Mouse (Mus musculus) limb, embryonic 14.5 days (tissue): Measurements from ENCODE around the gene Mrc1. TPM values are rescaled to one million over a fixed set of nuclear protein-coding genes. Genes with fewer than 3 reads are reported as not detected.

Experiments used
- ATAC-seq: fragments of 200-750 bp; cut with Nextera tagmentation; 2 replicates; pipeline ENCODE4 v1.8.0; 2017; ENCODE audit warnings: low read depth, moderate number of reproducible peaks, moderate TSS enrichment; ENCODE audit not compliant: low FRiP score
- DNase-seq: peaks from one replicate; pipeline ENCODE4 v3.0.0-alpha.2; 2015; ENCODE audit warnings: low spot score
- H3K27ac ChIP-seq: fragments of 300-500 bp; sonication (generic); replicated peaks from 2 replicates; pipeline ENCODE4 v1.5.1; 2014; ENCODE audit warnings: low read depth, mild to moderate bottlenecking, low read length, moderate library complexity, mixed read lengths
- H3K27me3 ChIP-seq: fragments of 300-500 bp; sonication (generic); 2 replicates; pipeline ENCODE4 v1.6.1; 2014; ENCODE audit warnings: low read length, mixed read lengths; ENCODE audit not compliant: control insufficient read depth, insufficient read depth
- H3K36me3 ChIP-seq: fragments of 300-500 bp; sonication (generic); 2 replicates; pipeline ENCODE4 v1.6.1; 2014; ENCODE audit warnings: mild to moderate bottlenecking, low read length, moderate library complexity, mixed read lengths; ENCODE audit not compliant: control insufficient read depth, insufficient read depth
- H3K4me1 ChIP-seq: fragments of 300-500 bp; sonication (generic); 2 replicates; pipeline ENCODE4 v1.6.1; 2014; ENCODE audit warnings: antibody characterized with exemption, low read length, mixed read lengths; ENCODE audit not compliant: control insufficient read depth, insufficient read depth
- H3K4me2 ChIP-seq: fragments of 300-500 bp; sonication (generic); replicated peaks from 2 replicates; pipeline ENCODE4 v1.6.1; 2014; ENCODE audit warnings: low read depth, mild to moderate bottlenecking, low read length, moderate library complexity; ENCODE audit not compliant: severe bottlenecking
- H3K4me3 ChIP-seq: fragments of 300-500 bp; sonication (generic); replicated peaks from 2 replicates; pipeline ENCODE4 v1.5.1; 2014; ENCODE audit warnings: low read length
- H3K9ac ChIP-seq: fragments of 300-500 bp; sonication (generic); 2 replicates; pipeline ENCODE4 v1.6.1; 2014; ENCODE audit warnings: mild to moderate bottlenecking, low read depth, low read length, moderate library complexity; ENCODE audit not compliant: severe bottlenecking
- H3K9me3 ChIP-seq: fragments of 300-500 bp; sonication (generic); 2 replicates; pipeline ENCODE4 v1.6.1; 2016; ENCODE audit warnings: low read length; ENCODE audit not compliant: control insufficient read depth
- POLR2A ChIP-seq: fragments of 200-500 bp; IDR thresholded peaks from 2 replicates; pipeline ENCODE4 v1.8.0; 2012; ENCODE audit warnings: inconsistent platforms, mild to moderate bottlenecking, moderate library complexity, borderline replicate concordance; ENCODE audit not compliant: insufficient read depth, insufficient read length; ENCODE audit errors: extremely low read depth
- WGBS: fragments of 180-500 bp; shearing (Covaris S2); extraction: QIAGEN DNeasy Blood & Tissue Kit; methylation state at CpG from one replicate; pipeline ENCODE4 v1.1.7; 2014; 5-methylcytosine and 5-hydroxymethylcytosine counted together
- polyA plus RNA-seq, 2 experiments: library from polyadenylated mRNA; depleted of rRNA in 1 of 2; stranded (reverse) in 1 of 2; unstranded in 1 of 2; fragments of >200 nt; fragmentation: Nextera tagmentation in 1 of 2; extraction: Ambion mirVana in 1 of 2; gene quantifications; 2 replicates each; pipeline versions ENCODE4 v1.2.1 to v1.2.3; 2012 to 2014

Mrc1 gene
- polyA plus RNA-seq, 2 experiments: 11.8 to 14.9 TPM

DNA sequence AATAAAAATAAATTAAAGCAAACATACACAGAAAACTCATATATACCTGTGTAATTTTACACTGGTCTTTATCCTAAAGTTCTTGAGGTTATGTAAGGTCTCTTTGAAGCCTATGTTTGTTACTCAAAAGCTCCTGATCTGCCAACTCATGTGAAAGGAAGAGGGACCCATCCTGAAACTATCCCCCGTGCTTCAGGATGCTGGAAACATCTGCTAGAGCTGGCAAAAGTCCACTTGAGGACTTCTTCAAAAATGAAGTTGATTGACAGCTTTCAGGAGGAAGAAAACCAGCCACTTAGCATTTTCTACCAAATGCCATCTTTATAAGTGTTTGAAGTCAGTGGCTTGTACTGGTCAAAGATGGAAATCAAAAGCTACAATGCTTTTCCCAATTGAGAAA, 40.0 kb downstream of the Mrc1 start:
- H3K36me3 ChIP-seq: no peaks in the 10 kb centered on the region
- no peaks in the 10 kb centered on the region for H3K4me1 ChIP-seq

DNA sequence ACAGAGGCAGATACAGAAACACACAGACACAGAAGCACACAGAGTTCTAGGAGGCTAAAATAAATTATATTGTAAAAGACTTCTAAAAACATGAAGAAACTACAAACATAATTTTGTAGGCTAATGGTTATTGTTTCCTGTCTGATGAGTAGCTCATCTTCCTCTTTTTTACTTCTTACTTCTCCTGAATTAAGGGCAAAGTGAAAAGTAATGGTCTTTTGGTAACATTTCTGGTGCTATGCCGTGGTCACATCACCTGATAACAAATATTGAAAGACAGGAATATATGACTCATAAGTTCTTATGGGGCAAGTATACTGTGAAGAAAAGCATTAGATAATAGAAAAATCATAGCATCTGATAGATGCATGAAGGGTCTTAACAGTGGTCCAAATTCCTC, 42.9 kb downstream of the Mrc1 start:
- WGBS: 88% methylated on average over 1 of the region's 1 CpGs

More for the DNA sequence above, 40.0 kb downstream of the Mrc1 start:
- Histone ChIP-seq H3K9me3 (no peaks in the 10 kb centered on the region), H3K27ac (no peak overlapping the region), H3K27me3 (no peaks in the 10 kb centered on the region), H3K4me3 (no peak overlapping the region), H3K9ac (no peak overlapping the region), H3K4me2 (no peak overlapping the region)
- ATAC-seq: no peak
- 62% methylated on average over 1 of the region's 1 CpGs for WGBS
- DNase-seq: no peak
- no peak for TF ChIP-seq POLR2A

DNA sequence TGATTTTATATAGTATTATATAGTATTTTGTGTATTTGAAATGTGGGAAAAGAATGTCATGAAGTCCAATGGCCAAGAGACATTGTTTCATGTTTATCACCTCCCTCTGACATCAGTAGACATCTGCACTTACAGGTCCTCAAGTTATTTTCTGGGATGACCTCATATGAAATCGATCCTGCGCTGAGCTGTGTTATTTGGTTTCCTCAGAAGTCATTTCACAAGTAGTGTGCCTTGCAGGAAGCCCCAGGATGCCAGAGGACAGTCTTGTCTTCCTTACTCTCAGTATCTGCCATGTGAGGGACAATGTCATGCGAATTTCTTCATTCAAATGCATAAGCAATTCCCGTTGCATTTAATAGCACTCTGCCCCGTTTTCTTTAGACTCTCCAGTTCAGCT, 46.6 kb downstream of the Mrc1 start:
- Histone ChIP-seq H3K36me3 (no peaks in the 10 kb centered on the region), H3K9me3 (no peaks in the 10 kb centered on the region), H3K27ac (no peak overlapping the region), H3K27me3 (no peaks in the 10 kb centered on the region), H3K4me1 (no peaks in the 10 kb centered on the region), H3K4me3 (no peak overlapping the region), H3K4me2 (no peak overlapping the region), H3K9ac (no peak overlapping the region)
- WGBS: 68% methylated on average over 5 of the region's 5 CpGs
- ATAC-seq (no peak), DNase-seq (no peak)
- TF ChIP-seq POLR2A: no peak

More for the DNA sequence above, 42.9 kb downstream of the Mrc1 start:
- no peak for TF ChIP-seq POLR2A
- H3K9ac ChIP-seq: no peak overlapping the region
- no peak overlapping the region for H3K27ac ChIP-seq
- H3K4me3 ChIP-seq: no peak overlapping the region
- no peaks in the 10 kb centered on the region for H3K4me1 ChIP-seq
- H3K9me3 ChIP-seq: no peaks in the 10 kb centered on the region
- no peak overlapping the region for H3K4me2 ChIP-seq
- no peak for DNase-seq
- H3K36me3 ChIP-seq: no peaks in the 10 kb centered on the region
- H3K27me3 ChIP-seq: no peaks in the 10 kb centered on the region
- no peak for ATAC-seq

DNA sequence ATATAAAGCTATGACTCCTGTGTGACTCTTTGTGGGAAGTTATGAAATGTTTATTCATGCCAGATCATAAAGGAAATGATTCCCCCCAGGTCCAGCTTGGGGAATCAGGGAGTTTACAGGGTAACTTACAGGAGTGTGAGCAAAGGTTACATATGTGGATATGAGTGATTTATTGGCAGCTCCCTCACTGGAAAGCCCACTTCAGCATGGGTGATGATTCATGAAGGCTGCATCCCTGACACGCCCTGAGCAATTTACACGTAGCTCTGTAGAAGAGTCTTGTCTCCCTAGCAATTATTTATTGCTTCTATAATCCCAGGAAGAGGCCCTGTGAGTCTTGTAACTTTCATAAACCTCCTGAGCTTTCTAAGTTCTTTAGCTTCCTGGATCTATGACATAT, 50.1 kb downstream of the Mrc1 start:
- Histone ChIP-seq H3K4me3 (no peak overlapping the region), H3K9me3 (no peaks in the 10 kb centered on the region), H3K4me2 (no peak overlapping the region), H3K36me3 (no peaks in the 10 kb centered on the region), H3K9ac (no peak overlapping the region), H3K27me3 (no peaks in the 10 kb centered on the region), H3K27ac (no peak overlapping the region), H3K4me1 (no peaks in the 10 kb centered on the region)
- TF ChIP-seq POLR2A: no peak
- 34% methylated on average over 2 of the region's 2 CpGs for WGBS
- peak; percentile 9 for DNase-seq
- ATAC-seq: 0 out of 2 replicates have a peak, but pooled peaks have one; percentile 30

DNA sequence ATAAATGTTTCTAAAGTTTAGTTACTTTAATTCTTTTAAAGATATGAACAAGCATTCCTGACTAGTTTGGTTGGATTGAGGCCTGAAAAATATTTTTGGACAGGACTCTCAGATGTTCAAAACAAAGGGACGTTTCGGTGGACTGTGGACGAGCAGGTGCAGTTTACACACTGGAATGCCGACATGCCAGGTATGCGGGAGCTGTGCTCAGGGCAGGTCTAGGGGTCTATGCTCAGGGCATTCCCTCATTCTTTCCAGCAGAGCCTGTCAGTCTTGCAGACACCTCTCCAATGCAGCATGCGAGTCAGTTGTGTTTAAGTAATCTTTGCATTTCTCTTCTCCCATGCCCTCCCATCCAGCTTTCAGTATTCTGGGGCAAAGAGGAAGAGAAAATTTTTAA, 50.6 kb downstream of the Mrc1 start:
- DNase-seq (no peak), ATAC-seq (no peak)
- no peaks in the 10 kb centered on the region for H3K4me1 ChIP-seq
- no peak overlapping the region for H3K27ac ChIP-seq
- 72% methylated on average over 6 of the region's 6 CpGs for WGBS
- TF ChIP-seq POLR2A: no peak
- H3K27me3 ChIP-seq: no peaks in the 10 kb centered on the region
- H3K36me3 ChIP-seq: no peaks in the 10 kb centered on the region
- no peak overlapping the region for H3K4me2 ChIP-seq
- H3K9me3 ChIP-seq: no peaks in the 10 kb centered on the region
- no peak overlapping the region for H3K9ac ChIP-seq
- H3K4me3 ChIP-seq: no peak overlapping the region

DNA sequence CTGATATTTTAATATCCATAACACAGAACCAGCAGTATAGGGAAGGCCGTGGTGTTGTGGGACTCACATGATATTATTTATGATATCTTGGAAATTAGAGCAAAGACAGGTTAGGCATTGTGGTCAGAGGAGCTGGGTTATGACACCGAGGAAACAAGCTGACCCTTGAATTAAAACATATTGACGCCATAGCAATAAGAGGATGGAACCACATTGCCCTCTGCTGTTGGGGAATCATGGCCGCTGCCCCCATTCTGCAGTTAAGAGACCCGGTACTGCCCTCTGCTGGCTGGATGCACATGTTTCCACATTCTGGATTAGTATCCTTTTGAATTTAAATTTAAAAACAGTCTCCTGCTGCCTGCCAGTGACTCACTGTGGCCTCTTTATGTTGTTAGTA, 66.1 kb downstream of the Mrc1 start:
- Histone ChIP-seq H3K9me3 (no peaks in the 10 kb centered on the region), H3K4me3 (no peak overlapping the region), H3K27me3 (no peaks in the 10 kb centered on the region), H3K4me2 (no peak overlapping the region), H3K36me3 (no peaks in the 10 kb centered on the region), H3K27ac (no peak overlapping the region), H3K9ac (no peak overlapping the region), H3K4me1 (no peaks in the 10 kb centered on the region)
- no peak for TF ChIP-seq POLR2A
- DNase-seq: peak; percentile 85
- ATAC-seq: peak; percentile 55; the same call in 1 of the 2 replicates
- WGBS: 30% methylated on average over 5 of the region's 5 CpGs
